Mouse (Mus musculus): Measurements from ENCODE around the gene Tmem108.

DNA sequence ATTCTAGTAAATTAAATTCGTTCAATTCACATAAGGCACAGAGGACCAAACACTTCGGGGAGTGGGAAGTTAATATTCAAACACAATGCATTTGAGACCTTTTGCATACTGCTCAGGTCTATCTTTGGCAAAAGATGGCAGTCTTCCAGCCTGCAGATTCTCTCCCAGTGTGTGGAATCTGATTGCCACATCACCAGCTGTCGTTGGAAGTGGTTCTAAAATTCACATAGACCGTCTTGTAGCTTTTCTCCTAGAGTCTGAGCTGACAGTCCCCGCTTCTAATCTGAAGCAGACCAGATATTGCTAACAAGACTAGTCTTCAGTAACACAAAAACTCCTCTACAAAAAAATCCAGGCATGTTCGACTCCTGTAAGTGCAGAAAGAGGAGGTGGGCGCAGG is 203.4 kb downstream of the Tmem108 start:
- TF ChIP-seq CTCF (IDR thresholded peaks at IDR 0.05; ENCODE audit: low read depth) = no peak
- TF ChIP-seq EP300 (IDR thresholded peaks at IDR 0.05; ENCODE audit: low read depth) = no peak

Measured in heart, postnatal 0 days (tissue).